Mouse (Mus musculus) neural tube, embryonic 12.5 days (tissue): ENCODE results near the gene Syce2. TPM values are rescaled to one million over a fixed set of nuclear protein-coding genes. Genes with fewer than 3 reads are reported as not detected.
A peak's percentile ranks its signal among the peaks of the same experiment; 100 is the strongest.

ENCODE experiments used
- ATAC-seq: fragments of 200-750 bp; cut with Nextera tagmentation; 2 replicates; pipeline ENCODE4 v1.8.0; 2017; ENCODE audit warnings: low read depth, mild to moderate bottlenecking, moderate TSS enrichment, moderate library complexity; ENCODE audit not compliant: low FRiP score
- H3K27ac ChIP-seq: fragments of 300-500 bp; sonication (generic); 2 replicates; pipeline ENCODE4 v1.5.1; 2016
- H3K27me3 ChIP-seq: fragments of 300-500 bp; sonication (generic); replicated peaks from 2 replicates; pipeline ENCODE4 v1.6.1; 2016; ENCODE audit warnings: mild to moderate bottlenecking
- H3K36me3 ChIP-seq: fragments of 300-500 bp; sonication (generic); 2 replicates; pipeline ENCODE4 v1.6.1; 2016; ENCODE audit warnings: mild to moderate bottlenecking
- H3K4me1 ChIP-seq: fragments of 300-500 bp; sonication (generic); 2 replicates; pipeline ENCODE4 v1.6.1; 2016
- H3K4me2 ChIP-seq: fragments of 300-500 bp; sonication (generic); replicated peaks from 2 replicates; pipeline ENCODE4 v1.6.1; 2016; ENCODE audit warnings: mild to moderate bottlenecking
- H3K4me3 ChIP-seq: fragments of 300-500 bp; sonication (generic); 2 replicates; pipeline ENCODE4 v1.5.1; 2016
- H3K9ac ChIP-seq: fragments of 300-500 bp; sonication (generic); 2 replicates; pipeline ENCODE4 v1.6.1; 2016; ENCODE audit warnings: mild to moderate bottlenecking
- H3K9me3 ChIP-seq: fragments of 300-500 bp; sonication (generic); 2 replicates; pipeline ENCODE4 v1.6.1; 2016; ENCODE audit warnings: mild to moderate bottlenecking
- WGBS: fragments of 180-500 bp; shearing (Covaris S2); methylation state at CpG from one replicate; pipeline ENCODE4 v1.1.7; 2016; 5-methylcytosine and 5-hydroxymethylcytosine counted together
- polyA plus RNA-seq: library from polyadenylated mRNA; unstranded; fragments of >200 nt; fragmentation: Nextera tagmentation; extraction: Ambion mirVana; gene quantifications from 2 replicates; pipeline ENCODE4 v1.2.1, GENCODE M21; 2016

Syce2 gene
- polyA plus RNA-seq, 1 experiment from 2014 or later: 34.9 TPM

DNA sequence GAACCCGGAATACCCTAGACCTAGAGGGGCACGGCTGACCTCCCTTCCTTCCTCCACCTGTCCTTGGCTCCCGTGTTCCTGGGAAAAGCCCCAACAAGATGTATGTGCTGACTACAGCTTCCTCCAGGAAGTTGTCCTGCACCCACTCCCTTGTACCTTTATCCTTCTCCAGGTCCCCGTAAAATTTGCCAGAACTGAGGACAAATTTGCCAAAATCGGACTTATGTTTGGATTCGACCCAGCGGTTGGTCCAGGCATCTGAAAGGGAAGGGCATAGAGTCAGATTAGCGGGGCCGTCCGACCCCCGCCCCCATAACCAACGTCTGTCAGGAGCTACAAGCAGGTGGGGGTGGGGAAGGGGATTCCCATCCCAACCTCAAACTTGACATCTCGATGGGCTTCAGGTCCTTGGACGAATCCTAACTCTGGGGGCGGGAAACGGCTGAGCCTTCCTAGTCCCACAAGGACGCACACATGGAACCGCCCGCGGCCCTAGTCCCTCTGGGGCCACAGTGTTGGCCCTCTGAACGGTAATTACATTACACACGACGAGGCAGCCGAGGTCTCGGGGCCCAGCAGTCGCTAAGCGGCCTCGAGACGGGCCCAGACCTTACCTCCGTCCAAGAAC is 25.7 kb upstream of the Syce2 start:
- Histone ChIP-seq H3K9ac (peak overlapping the region; percentile 85), H3K9me3 (no peaks in the 10 kb centered on the region), H3K27me3 (no peaks in the 10 kb centered on the region), H3K36me3 (peaks cover 38% of the 10 kb centered on the region), H3K4me2 (peak overlapping the region; percentile 86), H3K27ac (peak overlapping the region; percentile 68; the same call in 1 of the 2 replicates), H3K4me1 (peaks cover 32% of the 10 kb centered on the region), H3K4me3 (peak overlapping the region; percentile 94)
- peak; percentile 55 for ATAC-seq
- 1% methylated on average over 30 of the region's 30 CpGs for WGBS

DNA sequence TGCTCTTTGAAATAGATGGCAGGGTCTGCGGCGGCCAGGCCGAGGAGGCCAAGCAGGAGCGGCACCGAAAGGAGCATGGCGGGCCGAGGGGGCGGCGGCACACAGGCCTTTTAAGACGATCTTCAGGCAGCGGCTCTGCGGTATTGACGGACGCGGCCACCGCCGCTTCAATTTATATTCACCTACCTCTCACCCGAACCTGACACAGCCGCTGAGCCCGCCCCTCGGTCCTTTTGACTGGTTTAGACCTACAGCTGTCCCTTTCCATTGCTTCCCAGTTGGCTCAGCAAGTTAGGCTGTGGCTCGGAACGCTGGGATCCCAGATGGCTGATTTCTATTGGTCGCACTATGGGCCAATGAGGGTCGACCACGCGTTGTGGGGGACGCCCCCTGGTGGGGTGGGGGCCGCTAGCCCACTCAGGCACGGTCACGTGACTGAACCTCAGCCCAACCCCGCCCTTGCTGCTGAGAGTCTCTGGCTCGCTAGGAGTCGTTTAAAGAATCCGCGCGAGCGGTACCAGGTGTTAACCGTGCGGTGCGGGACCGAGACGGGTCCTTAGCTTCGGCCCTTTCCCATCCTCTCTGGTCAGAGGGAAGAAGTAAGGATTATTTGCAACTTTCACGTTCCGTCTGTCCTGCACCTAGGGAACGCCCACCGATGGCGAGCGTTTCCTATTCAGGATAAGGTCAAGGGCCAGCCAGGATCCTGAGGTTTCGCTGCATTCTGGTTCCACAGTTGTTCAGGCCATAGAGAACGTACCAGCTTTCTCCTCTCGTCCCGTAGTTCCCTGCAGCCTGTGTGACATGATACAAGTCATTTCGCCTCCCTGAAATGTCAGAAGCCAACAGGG is 25.0 kb upstream of the Syce2 start, which contains the start of gene Calr:
Calr (minus strand) TSS at position 213 of the 851 bp plus-strand sequence.
- peak within 1 kb of the TSS; percentile 86 for H3K4me2 ChIP-seq
- H3K4me3 ChIP-seq: peak within 1 kb of the TSS; percentile 94
- peak within 1 kb of the TSS; percentile 85 for H3K9ac ChIP-seq
- H3K9me3 ChIP-seq: no peaks in the 10 kb centered on the region
- peaks cover 32% of the 10 kb centered on the region for H3K4me1 ChIP-seq
- H3K36me3 ChIP-seq: peaks cover 30% of the 10 kb centered on the region
- under 1% methylated on average over 55 of the region's 55 CpGs for WGBS
- peak within 1 kb of the TSS; percentile 68 for H3K27ac ChIP-seq
- peak; percentile 99 for ATAC-seq
- no peaks in the 10 kb centered on the region for H3K27me3 ChIP-seq

DNA sequence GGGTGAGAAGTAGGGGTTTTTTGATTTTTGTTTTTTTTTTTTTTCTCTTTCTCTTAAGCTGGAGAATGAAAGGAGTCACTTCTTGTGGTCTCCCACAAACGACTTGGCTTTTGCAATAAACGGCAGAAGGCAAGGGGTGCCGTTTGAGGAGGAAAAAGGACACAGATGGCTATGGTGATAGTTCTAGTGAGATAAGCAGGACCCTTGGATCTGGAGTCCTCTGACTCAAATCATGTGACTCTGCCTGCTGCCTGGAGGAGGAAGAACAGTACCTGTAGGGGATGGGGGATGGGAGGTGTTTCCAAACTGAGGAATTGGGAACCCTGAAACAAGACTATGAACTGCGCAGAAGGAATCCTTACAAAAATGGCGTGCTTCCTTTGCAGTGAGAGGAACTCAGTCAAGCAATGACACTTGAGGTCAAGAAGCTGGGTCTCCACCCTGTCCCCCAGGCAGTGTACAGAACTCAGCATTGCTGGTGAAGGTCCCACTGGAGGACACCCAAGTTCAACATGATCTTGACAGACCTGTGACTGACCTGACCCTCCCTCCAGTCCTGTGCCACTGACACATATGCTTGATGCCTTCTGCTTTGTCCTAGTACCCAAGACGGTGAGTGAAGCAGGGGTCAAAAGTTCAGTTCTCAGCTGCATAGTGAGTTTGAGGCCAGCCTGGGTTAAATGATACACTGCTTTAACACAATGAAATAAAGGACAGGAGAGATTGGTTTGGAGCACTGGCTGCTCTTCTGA is 24.1 kb upstream of the Syce2 start:
- Histone ChIP-seq H3K27me3 (no peaks in the 10 kb centered on the region), H3K27ac (no peak overlapping the region), H3K9me3 (no peaks in the 10 kb centered on the region), H3K9ac (no peak overlapping the region), H3K36me3 (peaks cover 22% of the 10 kb centered on the region), H3K4me1 (peaks cover 31% of the 10 kb centered on the region), H3K4me3 (no peak overlapping the region; the same call in 1 of the 2 replicates), H3K4me2 (peak overlapping the region; percentile 86)
- no peak for ATAC-seq
- WGBS: 38% methylated on average over 6 of the region's 6 CpGs

DNA sequence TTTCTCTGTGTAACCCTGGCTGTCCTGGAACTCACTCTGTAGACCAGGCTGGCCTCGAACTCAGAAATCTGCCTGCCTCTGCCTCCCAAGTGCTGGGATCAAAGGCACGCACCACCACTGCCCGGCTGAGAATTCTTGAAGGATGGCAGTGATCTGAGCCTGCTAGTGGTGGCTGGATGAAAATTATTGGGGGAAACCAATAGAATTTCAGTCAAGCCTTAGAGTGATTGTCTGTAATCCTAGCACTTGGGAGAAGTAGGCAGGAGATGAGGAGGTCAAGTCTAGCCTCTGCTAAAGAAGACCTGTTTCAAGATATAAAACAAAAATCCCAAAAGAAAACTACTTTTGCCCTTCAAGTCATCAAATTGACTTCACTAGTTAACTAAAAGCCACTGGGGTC is 15.5 kb upstream of the Syce2 start:
- peak; percentile 45; the same call in 1 of the 2 replicates for ATAC-seq
- Histone ChIP-seq H3K36me3 (peaks cover 22% of the 10 kb centered on the region), H3K4me1 (peaks cover 13% of the 10 kb centered on the region), H3K27ac (no peak overlapping the region), H3K9ac (no peak overlapping the region), H3K4me3 (no peak overlapping the region), H3K9me3 (no peaks in the 10 kb centered on the region), H3K27me3 (no peaks in the 10 kb centered on the region), H3K4me2 (no peak overlapping the region)
- WGBS: 94% methylated on average over 3 of the region's 3 CpGs

DNA sequence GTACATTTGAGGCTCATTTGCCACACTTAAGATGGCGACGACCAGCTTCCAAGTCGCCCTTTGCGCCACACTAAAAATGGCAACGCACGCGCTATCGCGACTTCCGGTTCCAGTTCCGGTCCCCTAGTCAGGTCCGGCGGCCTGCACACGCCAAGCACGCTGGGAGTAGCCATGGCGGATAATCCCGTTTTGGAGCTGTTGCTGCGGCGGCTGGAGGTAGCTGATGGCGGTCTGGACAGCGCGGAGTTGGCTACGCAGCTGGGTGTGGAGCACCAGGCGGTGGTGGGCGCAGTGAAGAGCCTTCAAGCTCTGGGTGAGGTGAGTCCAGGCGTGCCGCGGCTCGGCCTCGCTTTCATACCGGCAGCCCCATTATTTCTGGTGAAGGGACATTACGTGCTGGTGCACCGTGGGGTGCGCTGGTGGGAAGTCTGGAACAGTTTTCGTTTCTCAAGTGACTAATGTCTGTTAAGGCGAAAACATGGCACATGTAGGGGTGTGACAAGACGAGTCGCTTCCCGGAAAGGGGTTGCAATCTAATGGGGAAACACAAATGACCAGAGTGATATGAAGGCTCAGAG is 15.0 kb upstream of the Syce2 start, which contains the start of gene Farsa:
Farsa (plus strand) TSS at position 126 of the 578 bp plus-strand sequence.
- 0 out of 2 replicates have a peak within 1 kb of the TSS, but pooled peaks have one; percentile 29 for H3K27ac ChIP-seq
- under 1% methylated on average over 39 of the region's 39 CpGs for WGBS

DNA sequence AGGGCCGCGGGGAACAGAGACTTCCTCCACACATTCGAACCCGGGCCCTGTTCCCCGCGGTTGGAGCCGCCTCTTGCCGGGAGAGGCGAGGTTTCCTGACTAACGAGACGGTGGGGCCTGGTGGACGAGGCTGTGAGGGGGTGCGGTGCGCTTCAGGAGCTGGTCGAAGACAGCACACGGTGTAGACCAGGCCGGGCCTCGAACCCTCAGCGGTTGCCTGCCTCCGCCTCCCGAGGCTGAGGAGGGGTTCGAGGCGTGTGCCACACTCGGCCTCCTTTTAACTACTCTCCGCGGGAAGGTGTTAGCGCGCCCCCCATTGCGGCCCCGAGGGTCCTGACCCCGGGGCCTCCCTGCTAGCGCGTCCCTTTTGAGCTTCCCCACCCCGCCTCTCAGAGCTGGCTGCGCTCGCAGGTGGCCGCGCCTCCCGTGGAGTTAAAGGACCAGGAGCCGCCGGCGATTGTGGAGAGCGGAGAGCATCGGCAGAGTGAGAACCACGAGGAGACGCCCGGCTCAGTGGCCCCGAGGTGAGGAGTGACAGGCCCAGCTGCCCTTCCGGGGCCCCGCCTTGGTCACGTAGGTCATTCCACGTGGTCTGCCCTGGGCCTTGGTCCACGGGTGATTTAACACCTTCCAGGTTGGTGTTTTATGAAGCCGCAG is 526 bp downstream of the Syce2 start:
- H3K4me1 ChIP-seq: peaks cover 11% of the 10 kb centered on the region
- peaks cover 8% of the 10 kb centered on the region for H3K27me3 ChIP-seq
- WGBS: 4% methylated on average over 54 of the region's 54 CpGs
- H3K9me3 ChIP-seq: no peaks in the 10 kb centered on the region
- peaks cover 24% of the 10 kb centered on the region for H3K36me3 ChIP-seq
- peak overlapping the region; percentile 34 for H3K4me3 ChIP-seq
- H3K4me2 ChIP-seq: peak overlapping the region; percentile 84
- H3K27ac ChIP-seq: no peak overlapping the region
- peak; percentile 56; the same call in 1 of the 2 replicates for ATAC-seq
- H3K9ac ChIP-seq: peak overlapping the region; percentile 51; the same call in 1 of the 2 replicates

More for the DNA sequence above, 15.0 kb upstream of the Syce2 start, which contains the start of gene Farsa:
- peak within 1 kb of the TSS; percentile 94 for H3K4me2 ChIP-seq
- peak within 1 kb of the TSS; percentile 78 for H3K9ac ChIP-seq
- H3K36me3 ChIP-seq: peaks cover 27% of the 10 kb centered on the region
- H3K4me3 ChIP-seq: peak within 1 kb of the TSS; percentile 92
- peaks cover 13% of the 10 kb centered on the region for H3K4me1 ChIP-seq
- H3K27me3 ChIP-seq: no peaks in the 10 kb centered on the region
- ATAC-seq: peak; percentile 86
- H3K9me3 ChIP-seq: no peaks in the 10 kb centered on the region

DNA sequence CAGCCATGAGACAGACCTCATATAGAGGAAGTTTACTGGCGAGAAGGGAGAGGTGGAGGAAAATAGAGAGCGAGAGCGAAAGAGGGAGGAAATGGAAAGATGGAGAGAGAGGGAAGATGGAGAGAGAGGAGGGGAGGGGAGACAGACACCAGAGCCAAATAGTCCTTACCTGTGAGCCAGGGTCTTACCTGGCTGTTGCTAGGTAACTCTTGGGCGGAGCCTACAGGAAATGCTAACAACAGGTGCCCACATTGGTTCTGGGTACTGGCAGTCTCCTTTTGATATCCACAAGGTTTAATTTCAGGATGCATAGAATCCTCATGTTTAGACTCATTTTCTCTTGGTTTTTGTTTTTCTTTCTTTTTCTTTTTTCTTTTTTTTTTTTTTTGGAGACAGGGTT is 1.1 kb downstream of the Syce2 start:
- no peak for ATAC-seq
- Histone ChIP-seq H3K4me2 (peak overlapping the region; percentile 84), H3K36me3 (peaks cover 18% of the 10 kb centered on the region), H3K4me3 (peak overlapping the region; percentile 34; the same call in 1 of the 2 replicates), H3K27ac (no peak overlapping the region), H3K4me1 (peaks cover 11% of the 10 kb centered on the region), H3K9me3 (no peaks in the 10 kb centered on the region), H3K27me3 (peaks cover 8% of the 10 kb centered on the region), H3K9ac (peak overlapping the region; percentile 51; the same call in 1 of the 2 replicates)
- WGBS: 69% methylated on average over 4 of the region's 4 CpGs

DNA sequence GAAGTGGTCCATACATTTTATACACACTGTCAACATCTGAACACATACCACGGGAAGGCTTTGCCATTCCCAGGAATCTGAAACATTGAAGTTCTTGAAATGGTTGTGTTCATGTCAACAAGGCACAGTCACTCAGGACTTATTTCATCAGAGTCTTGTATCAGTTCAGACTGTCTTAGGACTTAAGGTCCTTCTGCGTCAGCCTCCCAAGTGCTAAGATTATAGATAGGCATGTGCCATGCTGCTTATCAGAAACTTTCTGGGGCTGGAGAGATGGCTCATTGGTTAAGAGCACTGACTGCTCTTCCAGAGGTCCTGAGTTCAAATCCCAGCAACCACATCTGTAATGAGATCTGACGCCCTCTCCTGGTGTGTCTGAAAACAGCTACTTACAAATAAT is 2.4 kb downstream of the Syce2 start:
- 92% methylated on average over 3 of the region's 3 CpGs for WGBS
- H3K27me3 ChIP-seq: peaks cover 8% of the 10 kb centered on the region

DNA sequence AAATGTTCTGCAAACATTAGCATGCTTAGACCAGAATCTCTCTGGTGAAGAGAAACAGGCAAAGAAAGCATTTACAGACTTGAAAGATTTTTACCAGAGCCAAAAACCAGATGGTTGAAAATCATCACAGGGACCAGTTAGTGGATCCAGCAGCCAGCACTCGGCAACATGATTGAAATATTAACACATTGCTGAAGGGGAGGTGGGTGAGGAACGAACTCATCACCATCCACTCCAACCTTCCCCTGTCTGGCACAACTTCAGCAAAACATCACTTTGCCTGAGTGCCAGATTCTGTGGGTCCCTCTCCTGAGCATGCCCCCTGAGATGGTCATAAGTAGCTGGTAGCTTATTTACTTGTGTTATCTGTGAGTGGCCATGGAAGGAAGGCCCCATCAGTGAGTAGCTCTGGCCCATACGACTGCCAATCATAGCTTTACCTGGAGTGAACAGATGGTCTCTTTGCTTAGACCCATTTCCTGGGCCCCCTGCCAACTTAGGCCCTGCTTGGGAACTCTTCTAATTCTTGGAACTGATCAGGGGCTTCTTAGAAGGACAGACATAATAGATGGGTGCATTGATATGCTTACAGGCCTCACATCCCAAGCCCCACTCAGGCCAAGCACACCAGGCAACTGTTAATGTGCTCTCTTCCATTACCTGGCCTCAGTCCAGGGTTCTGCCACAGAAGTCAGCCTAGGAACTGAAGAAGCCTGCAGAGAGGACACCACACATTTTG is 5.6 kb downstream of the Syce2 start:
- Histone ChIP-seq H3K9me3 (no peaks in the 10 kb centered on the region), H3K27ac (no peak overlapping the region), H3K9ac (no peak overlapping the region), H3K4me3 (no peak overlapping the region), H3K4me1 (peaks cover 4% of the 10 kb centered on the region), H3K27me3 (peaks cover 6% of the 10 kb centered on the region), H3K36me3 (no peaks in the 10 kb centered on the region), H3K4me2 (no peak overlapping the region)
- 90% methylated on average over 3 of the region's 3 CpGs for WGBS
- no peak for ATAC-seq

More for the DNA sequence above, 2.4 kb downstream of the Syce2 start:
- peaks cover 5% of the 10 kb centered on the region for H3K36me3 ChIP-seq
- H3K27ac ChIP-seq: no peak overlapping the region
- peaks cover 11% of the 10 kb centered on the region for H3K4me1 ChIP-seq
- ATAC-seq: no peak
- no peak overlapping the region for H3K4me3 ChIP-seq
- H3K4me2 ChIP-seq: no peak overlapping the region
- no peak overlapping the region for H3K9ac ChIP-seq
- no peaks in the 10 kb centered on the region for H3K9me3 ChIP-seq

DNA sequence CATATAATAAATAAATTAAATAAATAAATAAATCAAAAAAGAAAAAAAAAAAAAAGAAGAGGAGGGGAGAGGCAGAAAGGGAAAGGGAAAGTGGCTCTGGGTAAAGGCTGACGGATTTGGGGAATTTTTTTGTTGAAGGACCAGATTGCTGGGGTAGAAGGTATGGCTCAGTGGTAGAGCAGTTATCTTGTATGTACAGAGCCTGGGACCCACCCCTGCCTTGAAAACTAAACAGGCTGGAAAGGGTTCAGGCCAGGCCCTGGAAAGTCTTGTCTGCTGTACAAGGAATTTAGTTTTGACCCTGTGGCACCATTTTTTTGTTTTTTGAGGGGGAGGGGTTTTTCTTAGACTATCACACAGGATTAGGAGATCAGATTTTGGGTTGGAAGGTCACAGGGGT is 7.0 kb downstream of the Syce2 start:
- Histone ChIP-seq H3K36me3 (no peaks in the 10 kb centered on the region), H3K9me3 (no peaks in the 10 kb centered on the region), H3K4me2 (no peak overlapping the region), H3K27ac (no peak overlapping the region), H3K9ac (no peak overlapping the region), H3K27me3 (no peaks in the 10 kb centered on the region), H3K4me3 (no peak overlapping the region), H3K4me1 (no peaks in the 10 kb centered on the region)
- no peak for ATAC-seq
- WGBS: 89% methylated on average over 1 of the region's 1 CpGs
